Mouse (Mus musculus): ENCODE measurements around the gene Mthfsd.
A peak's percentile ranks its signal among the peaks of the same experiment; 100 is the strongest.

Mthfsd gene

DNA sequence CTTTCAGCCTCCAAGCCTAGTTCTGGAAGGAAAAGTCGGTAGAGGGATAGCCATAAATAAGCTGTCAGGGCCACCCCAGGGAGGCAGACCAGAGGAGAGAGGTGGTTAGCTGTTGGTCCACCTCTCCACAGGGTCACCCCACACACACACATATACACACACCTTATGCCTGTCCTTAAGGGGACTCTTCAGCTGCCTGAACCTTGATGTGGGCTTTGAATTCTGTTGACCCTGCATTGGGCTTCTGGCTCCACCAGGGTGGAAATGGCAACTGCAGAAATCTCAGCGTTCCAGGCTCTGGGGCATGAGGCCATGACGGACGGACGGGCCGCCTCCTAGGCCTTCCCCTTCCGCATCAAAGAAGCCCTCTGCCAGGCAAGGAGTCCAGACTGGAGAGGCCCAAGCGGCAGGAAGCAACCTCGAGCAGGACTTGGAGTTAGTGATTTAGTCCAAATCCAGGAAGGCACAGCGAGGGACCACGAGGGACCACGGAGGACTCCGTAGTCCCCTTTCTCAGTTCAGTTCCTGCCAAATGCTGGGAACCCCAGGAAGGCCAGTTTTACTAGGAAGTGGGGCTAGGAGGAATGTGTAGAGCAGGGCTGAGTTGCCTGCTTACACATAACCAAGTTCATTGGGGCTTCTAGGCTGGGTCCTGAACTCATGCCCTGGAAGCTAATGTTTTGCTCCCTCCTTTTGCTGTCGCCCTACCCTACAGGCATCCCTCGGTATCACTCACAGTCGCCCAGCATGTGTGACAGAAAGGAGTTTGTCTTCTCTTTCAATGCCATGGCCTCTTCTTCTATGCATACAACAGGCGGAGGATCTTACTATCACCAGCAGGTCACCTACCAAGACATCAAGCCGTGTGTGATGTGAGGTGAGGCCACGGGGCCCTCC is 21.9 kb downstream of the Mthfsd start:
- DNase-seq = peak; percentile 61

DNA sequence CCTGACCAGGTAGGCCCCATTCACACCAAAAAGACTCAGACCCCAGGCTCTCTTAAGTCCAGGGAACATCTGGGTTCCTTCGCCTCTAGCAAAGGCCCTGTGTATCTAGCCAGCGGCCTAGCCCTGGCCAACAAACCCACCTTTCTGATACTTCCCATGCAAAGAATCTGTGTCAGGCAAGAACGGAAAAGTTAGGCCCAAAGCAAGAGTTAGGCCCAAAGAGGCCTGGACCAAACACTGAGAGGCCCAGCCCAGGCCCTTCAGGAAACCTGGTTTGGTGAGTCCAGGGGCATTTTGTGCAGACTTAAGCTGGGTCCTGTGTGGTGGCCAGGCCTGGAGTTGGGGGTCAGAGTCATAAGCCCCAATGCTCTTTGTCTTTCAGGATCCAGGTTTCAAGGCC is 22.6 kb downstream of the Mthfsd start:
- no peak for DNase-seq

DNA sequence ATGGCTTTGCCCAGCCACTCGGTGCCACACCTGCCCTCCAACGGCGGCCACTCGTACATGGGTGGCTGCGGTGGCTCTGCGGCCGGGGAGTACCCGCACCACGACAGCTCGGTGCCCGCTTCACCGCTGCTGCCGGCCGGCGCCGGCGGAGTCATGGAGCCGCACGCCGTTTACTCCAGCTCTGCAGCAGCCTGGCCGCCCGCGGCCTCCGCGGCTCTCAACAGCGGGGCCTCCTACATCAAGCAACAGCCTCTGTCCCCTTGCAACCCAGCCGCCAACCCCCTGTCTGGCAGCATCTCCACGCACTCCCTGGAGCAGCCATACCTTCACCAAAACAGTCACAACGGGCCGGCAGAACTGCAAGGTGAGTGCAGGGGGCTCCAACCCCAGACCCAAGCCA is 23.2 kb downstream of the Mthfsd start:
- DNase-seq = no peak

DNA sequence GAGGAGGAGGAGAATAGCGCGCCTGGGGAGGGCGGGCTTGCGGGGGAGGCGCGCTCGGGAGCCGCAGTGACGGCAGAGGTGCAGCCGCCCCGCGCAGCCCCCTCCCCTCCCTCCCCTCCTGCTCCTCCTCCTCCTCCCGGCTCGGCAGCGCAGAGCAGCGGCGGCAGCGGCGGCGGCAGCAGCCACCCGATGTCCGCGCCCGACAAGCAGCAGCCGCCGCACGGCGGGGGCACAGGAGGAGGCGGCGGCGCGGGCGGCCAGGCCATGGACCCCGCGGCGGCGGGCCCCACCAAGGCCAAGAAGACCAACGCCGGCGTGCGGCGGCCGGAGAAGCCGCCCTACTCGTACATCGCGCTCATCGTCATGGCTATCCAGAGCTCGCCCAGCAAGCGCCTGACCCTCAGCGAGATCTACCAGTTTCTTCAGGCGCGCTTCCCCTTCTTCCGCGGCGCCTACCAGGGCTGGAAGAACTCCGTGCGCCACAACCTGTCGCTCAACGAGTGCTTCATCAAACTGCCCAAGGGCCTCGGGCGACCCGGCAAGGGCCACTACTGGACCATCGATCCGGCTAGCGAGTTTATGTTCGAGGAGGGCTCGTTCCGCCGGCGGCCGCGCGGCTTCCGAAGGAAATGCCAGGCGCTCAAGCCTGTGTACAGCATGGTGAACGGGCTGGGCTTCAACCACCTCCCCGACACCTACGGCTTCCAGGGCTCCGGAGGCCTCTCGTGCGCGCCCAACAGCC is 23.8 kb downstream of the Mthfsd start, which contains the start of gene Foxf1:
Foxf1 (plus strand) TSS at position 177 of the 742 bp plus-strand sequence.
- DNase-seq = peak; percentile 89

DNA sequence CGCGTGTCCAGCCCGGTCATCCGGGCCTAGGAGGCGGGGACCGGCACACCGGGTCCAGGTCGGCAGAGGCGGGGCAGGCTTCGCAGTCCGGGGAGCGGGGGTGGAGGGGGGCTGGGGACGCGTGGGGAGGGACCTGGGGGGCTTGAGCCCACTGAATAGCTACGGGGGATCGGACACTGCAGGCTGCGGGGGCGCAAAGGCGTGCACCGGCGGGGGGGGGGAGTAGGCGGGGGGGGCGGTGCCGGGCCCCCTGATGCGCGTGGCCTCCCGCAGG is 24.3 kb downstream of the Mthfsd start:
- no peak for DNase-seq

DNA sequence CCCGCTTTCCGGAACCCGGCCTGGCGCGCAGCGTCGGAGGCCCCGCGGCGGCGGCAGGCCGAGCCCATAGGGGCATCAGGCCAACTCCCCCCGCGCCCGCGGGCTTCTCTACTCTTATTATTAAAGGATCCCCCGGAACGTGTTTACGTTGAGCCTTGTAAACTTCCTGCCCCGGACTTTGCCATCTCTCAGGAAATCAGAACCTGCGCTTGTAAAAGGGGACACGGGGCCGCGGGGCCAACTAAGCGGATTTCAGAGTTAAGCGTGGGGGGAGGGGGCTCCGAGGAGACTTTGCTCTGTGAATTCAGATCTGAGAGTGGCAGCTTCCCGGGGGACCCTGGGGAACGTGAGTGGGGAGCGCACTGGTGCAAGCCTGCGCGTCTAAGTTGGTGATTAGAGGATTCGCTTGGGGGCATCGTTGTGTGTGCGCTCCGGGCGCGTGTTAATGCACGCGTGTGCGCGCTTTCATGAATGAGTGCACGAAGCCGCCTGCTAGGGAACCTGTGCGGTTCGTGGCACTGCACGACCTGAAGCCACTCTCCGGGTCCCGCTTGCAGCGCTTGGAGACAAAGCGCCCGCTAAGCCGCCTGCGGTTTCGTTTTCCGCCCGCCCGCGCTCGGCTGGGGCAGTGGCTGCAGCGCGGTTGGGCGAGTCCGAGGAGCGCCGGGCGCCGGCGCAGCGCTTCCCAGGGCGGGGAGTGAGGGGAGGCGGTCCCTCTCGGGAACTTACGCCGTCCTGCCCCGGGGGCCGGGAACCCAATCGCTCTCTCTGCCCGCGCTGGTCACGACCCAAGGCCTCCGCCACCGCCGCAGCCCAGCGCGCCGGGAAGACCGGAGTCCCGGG is 24.9 kb downstream of the Mthfsd start:
- DNase-seq = peak; percentile 94

DNA sequence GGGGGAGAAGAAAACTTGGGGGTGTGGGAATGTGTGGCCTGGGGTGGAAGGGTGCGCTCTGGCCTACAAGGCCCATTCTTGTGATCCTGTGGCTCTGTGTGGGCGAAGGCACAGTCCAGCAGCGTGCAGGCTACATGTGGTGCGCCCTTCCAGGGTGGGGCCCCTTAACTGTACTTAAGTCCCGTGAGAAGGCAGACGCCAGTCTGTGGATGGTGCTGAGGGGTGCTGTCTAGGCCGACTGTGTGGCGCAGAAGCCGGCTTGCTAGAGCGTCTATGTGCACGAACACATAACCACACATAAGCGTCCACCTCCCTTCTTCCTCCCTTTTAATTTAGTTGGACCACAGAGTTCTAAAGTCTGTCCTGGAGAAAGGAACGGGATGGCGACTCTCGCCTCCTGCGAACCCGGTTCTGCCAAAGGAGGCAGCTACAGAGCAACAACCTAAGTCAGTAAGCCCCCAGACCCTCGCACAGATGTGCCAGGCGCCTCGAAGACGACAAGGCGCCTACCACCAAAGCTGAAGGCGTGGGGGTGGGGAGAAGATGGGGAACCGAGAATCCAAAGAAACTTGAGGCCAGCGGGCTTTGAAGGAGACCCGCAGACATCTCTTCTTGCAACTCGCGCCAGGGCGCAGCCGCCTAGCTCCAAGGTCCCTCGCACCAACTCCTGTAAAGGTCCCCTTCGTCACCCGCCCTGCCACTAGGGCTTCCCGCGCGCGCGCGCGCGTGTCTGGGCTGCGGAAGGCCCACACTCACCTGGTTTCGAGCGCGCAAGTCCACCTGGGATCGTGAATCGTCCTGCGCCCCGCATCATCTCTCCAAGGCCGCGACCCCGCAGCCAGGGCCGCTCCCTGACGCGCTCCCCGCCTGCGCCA is 25.7 kb downstream of the Mthfsd start:
- DNase-seq = no peak

DNA sequence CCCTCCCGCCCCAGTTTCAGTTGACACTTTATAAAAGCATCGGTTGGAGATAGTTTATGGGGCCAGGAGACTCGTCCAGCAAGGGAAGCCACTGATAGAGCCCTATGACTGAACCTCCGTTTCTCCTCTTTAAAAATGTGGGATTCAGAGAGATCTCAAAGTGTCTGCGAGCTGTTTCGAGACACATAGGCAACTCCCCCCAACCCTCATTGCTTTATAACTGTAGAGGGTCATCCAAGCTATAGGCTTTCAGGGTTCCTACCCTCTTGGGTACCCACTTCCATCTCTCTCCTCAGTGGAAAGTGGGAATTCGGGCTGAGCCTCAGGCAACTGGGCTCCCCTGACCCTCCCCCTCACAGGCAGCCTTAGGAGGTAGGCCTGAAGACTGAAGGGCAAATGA is 26.8 kb downstream of the Mthfsd start:
- DNase-seq = no peak

DNA sequence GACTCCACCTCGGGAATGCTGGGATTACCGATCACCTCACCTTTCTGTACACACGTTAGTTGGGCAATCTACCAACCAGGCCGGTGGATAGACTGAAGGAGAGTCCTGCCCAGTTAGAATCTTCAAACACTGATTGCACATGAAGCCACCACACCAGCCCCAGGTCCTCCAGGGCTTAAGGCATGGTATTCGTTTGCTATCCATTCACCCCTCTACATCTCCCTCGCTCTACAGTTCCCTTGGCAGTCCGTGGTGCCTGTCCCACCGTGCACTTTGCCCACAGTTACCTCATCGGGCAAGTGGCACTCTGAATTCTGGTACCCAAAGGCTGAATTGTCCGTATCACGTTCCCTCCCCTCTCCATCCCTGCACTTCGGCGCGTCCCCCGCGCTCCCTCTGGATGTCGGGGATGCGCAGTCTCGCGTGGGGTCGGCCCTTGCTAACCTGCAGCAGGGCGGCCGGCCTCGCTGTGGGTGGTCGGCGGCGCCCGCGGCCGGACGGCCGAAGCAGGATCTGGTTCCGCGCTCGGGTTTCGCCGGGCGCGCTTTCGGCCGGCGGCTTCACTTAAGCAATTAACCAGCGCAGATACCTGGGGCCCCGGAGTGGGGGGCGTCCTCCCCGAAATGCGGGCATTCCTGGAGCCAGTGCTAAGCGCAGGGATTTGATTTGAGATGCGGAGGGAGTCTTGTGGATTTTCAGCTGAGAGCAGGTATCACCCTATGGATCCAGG is 27.7 kb downstream of the Mthfsd start:
- DNase-seq = no peak

DNA sequence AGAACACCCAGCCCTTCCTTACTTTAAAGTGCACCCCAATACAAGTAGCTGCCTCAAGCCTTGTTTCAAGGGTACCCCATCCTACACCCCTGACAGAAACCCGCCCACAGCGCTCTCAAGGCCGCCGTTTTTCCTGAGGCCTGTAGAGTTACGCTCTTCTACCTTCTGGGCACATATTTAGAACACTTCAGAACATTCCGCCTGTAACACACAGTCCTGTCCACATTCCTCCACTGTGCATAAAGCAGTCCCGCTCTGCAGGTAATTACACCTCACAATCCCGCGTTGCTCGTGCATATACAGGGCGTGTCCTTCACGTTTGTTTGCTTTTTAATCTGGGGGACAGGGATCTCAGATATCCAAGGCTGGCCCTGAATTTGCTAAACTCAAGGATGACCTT is 28.2 kb downstream of the Mthfsd start:
- no peak for DNase-seq

DNA sequence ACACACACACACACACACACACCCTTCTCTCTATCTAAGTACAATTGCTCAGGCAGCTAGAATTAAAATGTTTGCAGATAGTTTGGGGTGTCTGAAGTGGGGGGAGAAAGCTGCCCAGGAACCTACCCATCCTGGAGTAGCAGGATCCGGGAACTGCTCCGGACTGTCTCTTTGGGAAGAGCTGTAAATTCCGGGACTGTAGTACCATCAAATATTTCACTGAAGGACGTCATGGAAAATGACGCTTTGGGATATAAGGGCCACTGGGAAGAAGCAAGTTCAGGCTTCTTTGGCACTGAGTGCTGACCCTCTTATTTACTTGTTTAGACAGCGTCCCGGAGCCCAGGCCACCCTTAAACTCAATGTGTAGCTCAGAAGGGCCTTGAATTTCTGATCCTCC is 29.0 kb downstream of the Mthfsd start:
- DNase-seq = no peak

DNA sequence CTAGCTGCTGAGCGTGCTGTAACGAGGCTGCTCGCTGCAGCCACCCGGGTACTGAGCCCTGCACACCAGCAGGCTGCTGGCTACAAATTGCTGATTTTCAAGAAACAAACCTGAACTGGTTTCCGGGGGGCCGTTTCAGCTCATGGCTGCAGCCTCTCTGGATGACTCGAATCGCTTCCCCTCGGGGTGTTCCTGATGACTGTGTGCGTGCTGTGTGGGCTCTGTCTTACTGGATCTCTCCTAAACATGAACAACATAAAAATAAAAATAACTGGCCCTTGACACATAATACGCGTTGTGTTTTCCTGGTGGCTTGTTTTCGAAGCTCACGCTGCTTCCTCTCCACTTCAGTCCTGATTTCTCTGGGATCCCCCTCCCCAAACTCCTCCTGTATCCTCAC is 29.5 kb downstream of the Mthfsd start:
- no peak for DNase-seq

DNA sequence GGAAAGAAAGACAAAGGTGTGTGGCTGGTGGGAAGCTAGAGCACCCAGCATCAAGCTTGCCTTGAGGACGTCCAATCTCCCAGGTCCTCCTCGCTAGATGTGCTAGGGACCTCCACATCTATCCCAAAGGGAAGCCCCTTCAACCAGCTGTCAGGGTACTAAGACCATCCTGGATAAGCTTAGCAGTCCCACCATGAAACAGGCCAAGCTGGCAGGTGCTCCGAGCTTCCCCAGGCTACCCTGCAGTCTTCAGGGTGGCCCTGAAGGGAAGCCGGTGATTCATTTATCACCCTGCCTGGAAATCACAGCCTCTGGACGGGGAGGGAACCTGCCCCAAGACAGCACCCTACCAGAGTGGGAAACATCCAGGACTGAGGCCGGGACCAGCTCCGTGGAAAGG is 31.6 kb downstream of the Mthfsd start:
- no peak for DNase-seq

DNA sequence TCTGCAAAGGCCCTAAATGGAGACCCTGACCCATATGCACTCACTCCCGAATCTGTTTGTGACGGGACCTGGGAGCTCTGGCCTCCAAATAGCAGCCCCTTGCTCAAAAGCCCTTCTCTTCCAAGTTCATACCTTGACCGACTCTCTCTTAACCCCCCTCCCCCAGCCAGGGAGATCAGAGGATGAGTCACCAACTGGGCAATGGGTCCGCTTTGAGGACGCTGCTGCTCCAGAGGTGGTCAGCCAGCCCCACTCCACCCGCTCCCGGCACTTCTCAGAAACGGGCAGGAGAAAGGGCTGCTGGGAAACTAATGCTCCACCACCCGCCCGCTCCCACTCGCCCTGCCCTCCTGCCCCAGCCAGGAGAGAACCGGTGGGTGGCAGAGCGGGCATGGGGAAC is 32.3 kb downstream of the Mthfsd start:
- DNase-seq = peak; percentile 61

DNA sequence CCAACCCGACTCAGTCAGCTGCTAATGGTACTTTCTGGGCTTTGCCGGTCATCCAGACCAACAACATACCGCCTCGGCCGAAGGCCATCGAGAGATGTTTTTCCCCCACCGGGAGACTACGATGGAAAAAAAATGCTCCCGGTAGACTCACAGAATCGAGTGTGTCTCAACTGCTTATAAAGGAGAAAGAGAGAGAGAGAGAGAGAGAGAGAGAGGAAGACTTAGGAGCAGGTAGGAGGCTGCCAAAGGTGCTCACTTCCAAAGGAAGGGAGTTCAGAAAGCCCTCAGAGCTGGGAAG is 33.4 kb downstream of the Mthfsd start:
- no peak for DNase-seq

DNA sequence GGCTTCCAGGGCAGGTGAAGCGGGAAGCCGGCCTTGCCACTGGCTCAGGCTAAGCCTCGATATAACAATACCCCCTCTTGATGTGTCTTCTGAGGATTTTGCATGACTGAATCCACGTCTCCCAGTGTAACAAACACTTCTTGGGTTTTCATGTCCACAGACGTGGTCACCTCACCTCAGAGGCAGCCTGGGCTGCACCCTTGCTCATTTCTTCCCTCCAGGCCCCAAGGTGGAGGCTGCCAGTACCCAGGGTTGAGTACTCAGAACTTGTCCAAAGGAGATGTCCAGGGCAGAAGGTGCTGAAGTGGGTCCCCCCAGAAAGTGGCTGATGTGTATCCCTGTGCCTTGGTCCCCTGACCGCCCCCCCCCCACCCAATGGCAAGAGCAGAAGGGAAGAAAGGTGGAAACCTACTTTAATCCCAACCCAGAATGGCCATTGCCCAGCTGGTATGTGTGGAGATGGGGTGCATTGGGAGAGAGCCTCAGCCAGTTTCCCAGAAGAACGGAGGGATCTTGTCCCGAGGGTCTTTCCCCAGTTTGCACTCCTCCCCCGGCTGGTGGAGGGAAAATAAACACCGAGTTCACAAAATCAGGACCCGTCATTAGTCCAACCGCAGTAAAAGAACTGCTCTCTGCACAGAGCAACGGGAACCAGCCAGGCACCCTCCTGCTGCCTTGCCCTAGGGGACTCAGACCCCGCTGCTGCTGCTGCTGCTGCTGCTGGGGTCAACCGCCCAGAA is 33.9 kb downstream of the Mthfsd start:
- DNase-seq = no peak

DNA sequence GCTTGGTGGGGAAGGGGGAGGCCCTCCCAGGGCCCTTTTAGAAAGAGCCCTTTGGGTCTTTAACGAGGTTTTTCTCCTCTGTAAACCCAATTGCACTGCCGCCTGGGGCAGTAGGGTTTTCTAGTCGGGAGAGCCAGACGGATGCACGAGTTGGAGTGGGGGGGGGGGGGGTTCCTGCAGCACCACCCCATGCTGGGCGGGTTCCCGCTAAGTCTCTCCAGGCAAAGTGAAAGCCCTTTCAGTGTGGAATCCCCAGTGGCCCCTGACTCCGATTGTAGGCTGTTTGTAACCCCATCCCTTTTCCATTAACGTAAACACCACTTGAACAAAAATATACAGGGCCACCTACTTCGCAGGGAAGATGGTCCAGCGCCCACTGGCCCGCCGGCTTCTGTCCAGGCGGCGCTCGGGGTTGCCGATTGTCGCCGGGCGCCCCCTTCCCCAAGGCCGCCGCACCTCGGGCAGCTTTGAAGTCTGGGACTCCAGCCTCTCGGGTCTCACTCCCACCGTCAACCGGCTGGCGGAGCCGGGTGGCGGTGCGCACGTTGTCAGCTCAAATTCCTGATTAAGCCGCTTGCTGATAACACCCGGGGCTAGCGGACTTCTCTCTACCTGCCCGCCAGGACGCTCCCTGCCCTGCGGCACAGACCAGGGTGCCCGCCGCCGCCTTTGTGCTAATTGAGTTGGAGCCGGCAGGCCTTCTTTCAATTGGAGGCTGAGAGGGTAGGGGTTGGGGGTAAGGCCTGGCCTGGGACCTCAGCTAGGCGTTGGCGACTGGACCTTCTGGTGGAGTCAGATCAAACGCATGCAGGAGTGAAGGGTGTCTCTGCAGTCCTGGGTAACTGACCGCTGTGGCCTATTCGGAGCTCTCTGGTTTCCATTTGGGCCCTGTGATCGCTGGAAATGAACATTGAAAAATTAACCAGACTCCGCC is 34.8 kb downstream of the Mthfsd start:
- DNase-seq = peak; percentile 68

DNA sequence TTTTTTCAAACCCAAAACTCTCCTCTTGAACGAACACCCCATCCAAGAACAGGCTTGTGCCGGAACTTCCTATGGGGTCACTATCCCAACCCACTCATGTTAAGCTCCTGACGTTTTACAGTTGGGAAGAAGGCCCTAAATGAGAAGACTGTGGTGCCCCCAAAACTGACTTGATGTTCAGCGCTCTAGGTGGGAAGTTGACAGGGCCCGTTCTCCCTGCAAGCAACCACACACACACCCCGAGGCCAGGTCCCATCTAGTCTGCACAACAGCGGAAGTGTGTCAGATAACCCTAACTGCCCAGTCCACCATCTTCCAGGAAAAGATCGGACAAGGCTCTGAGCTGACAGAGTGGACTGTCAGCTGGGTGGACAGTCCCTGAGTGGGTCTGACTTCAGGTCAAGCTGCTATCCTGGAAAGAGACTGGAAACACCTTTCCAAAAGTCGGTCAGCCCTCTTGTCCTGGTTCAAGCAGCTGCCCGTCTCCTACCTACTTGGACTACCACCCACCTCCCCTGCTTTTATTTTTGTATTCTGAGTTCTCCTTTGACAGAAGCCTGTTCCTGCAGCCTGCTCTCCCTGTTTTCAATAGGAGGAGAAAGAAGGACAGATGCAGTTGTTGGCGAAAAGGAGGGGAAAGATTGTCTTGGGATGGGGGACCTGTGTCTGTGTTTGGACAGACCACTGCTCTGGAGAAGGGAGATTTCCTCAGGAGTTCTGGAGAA is 35.6 kb downstream of the Mthfsd start:
- DNase-seq = no peak

DNA sequence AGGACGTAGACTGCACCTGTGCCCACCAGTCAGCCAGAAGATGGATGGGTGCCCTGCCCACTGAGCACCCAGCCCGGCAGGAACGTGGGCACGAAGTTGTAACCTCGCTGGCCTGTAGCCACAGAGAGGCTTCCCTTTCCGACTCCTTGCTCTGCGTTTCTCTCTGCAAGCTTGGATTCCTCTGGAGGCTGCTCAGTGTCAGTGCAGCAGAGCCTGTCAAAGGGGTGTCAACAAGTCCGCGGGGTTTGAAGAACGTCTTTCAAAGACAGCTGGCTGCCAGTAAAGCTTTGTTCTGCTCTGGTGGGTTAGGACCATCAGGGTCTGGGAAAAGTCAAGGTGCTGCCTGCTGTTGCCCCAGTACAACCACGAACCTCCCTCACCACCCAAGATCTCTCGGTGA is 36.7 kb downstream of the Mthfsd start:
- DNase-seq = peak; percentile 70
